Mouse (Mus musculus) midbrain, embryonic 14.5 days (tissue): ENCODE measurements around the gene Wbp2. TPM values are rescaled to one million over a fixed set of nuclear protein-coding genes. Genes with fewer than 3 reads are reported as not detected.
"Not testable (repeated sequence)": the region's sequence is repeated elsewhere in the genome, so short reads cannot be mapped to it uniquely, and the experiment has no call there.

Experiments
- ATAC-seq: fragments of 200-750 bp; cut with Nextera tagmentation; 2 replicates; pipeline ENCODE4 v1.8.0; 2017; ENCODE audit warnings: moderate number of reproducible peaks, moderate library complexity; ENCODE audit not compliant: low FRiP score, low TSS enrichment
- DNase-seq: peaks from one replicate; pipeline ENCODE4 v3.0.0-alpha.2; 2015
- H3K27ac ChIP-seq: fragments of 300-500 bp; sonication (generic); replicated peaks from 2 replicates; pipeline ENCODE4 v1.5.1; 2014; ENCODE audit warnings: mild to moderate bottlenecking, low read depth, low read length, moderate library complexity
- H3K27me3 ChIP-seq: fragments of 300-500 bp; sonication (generic); 2 replicates; pipeline ENCODE4 v1.6.1; 2014; ENCODE audit warnings: low read length, control low read depth, mixed read lengths; ENCODE audit not compliant: control insufficient read depth, insufficient read depth
- H3K36me3 ChIP-seq: fragments of 300-500 bp; sonication (generic); 2 replicates; pipeline ENCODE4 v1.6.1; 2014; ENCODE audit warnings: low read length, control low read depth; ENCODE audit not compliant: control insufficient read depth, insufficient read depth
- H3K4me1 ChIP-seq: fragments of 300-500 bp; sonication (generic); 2 replicates; pipeline ENCODE4 v1.6.1; 2014; ENCODE audit warnings: mild to moderate bottlenecking, antibody characterized with exemption, low read length, control low read depth; ENCODE audit not compliant: control insufficient read depth, insufficient read depth
- H3K4me2 ChIP-seq: fragments of 300-500 bp; sonication (generic); 2 replicates; pipeline ENCODE4 v1.6.1; 2014; ENCODE audit warnings: mild to moderate bottlenecking, low read length, moderate library complexity
- H3K4me3 ChIP-seq: fragments of 300-500 bp; sonication (generic); replicated peaks from 2 replicates; pipeline ENCODE4 v1.5.1; 2014; ENCODE audit warnings: low read depth, low read length
- H3K9ac ChIP-seq: fragments of 300-500 bp; sonication (generic); replicated peaks from 2 replicates; pipeline ENCODE4 v1.6.1; 2014; ENCODE audit warnings: mild to moderate bottlenecking, low read length, moderate library complexity
- H3K9me3 ChIP-seq: fragments of 300-500 bp; sonication (generic); 2 replicates; pipeline ENCODE4 v1.6.1; 2016; ENCODE audit warnings: low read length, control low read depth, mixed read lengths; ENCODE audit not compliant: control insufficient read depth
- WGBS: fragments of 180-500 bp; shearing (Covaris S2); extraction: QIAGEN DNeasy Blood & Tissue Kit; methylation state at CpG from one replicate; pipeline ENCODE4 v1.1.7; 2014; 5-methylcytosine and 5-hydroxymethylcytosine counted together
- polyA plus RNA-seq: library from polyadenylated mRNA; unstranded; fragments of >200 nt; fragmentation: Nextera tagmentation; extraction: Ambion mirVana; gene quantifications from 2 replicates; pipeline ENCODE4 v1.2.1, GENCODE M21; 2014

The Wbp2 gene
- polyA plus RNA-seq, 1 experiment from 2014 or later = 160 TPM

- Histone ChIP-seq H3K9me3 (no peaks in the 10 kb centered on the region), H3K4me2 (peak overlapping the region; percentile 70; the same call in 1 of the 2 replicates), H3K27me3 (no peaks in the 10 kb centered on the region), H3K9ac (no peak overlapping the region), H3K27ac (no peak overlapping the region), H3K36me3 (peaks cover 23% of the 10 kb centered on the region), H3K4me1 (peaks cover 10% of the 10 kb centered on the region; the same call in 1 of the 2 replicates), H3K4me3 (no peak overlapping the region)
- no peak for DNase-seq
- ATAC-seq = no peak
- 82% methylated on average over 9 of the region's 9 CpGs for WGBS
Observed at GRCm38 (mm10) chr11:116129091-116129790, 42.4 kb upstream of the Wbp2 start.

- no peak for DNase-seq
- Histone ChIP-seq H3K9ac (no peak overlapping the region), H3K4me3 (no peak overlapping the region), H3K4me1 (peaks cover 10% of the 10 kb centered on the region; the same call in 1 of the 2 replicates), H3K4me2 (no peak overlapping the region), H3K36me3 (peaks cover 15% of the 10 kb centered on the region), H3K9me3 (no peaks in the 10 kb centered on the region), H3K27me3 (no peaks in the 10 kb centered on the region), H3K27ac (no peak overlapping the region)
- WGBS = 76% methylated on average over 9 of the region's 9 CpGs
- no peak for ATAC-seq
Observed at GRCm38 (mm10) chr11:116127986-116128385, 41.2 kb upstream of the Wbp2 start.

- Histone ChIP-seq H3K4me3 (no peak within 1 kb of the TSS), H3K36me3 (peaks cover 8% of the 10 kb centered on the region), H3K4me1 (peaks cover 10% of the 10 kb centered on the region; the same call in 1 of the 2 replicates), H3K27me3 (no peaks in the 10 kb centered on the region), H3K4me2 (peak within 1 kb of the TSS; percentile 17; the same call in 1 of the 2 replicates), H3K9ac (no peak within 1 kb of the TSS; the same call in 1 of the 2 replicates), H3K27ac (no peak within 1 kb of the TSS), H3K9me3 (no peaks in the 10 kb centered on the region)
- ATAC-seq (no peak), DNase-seq (peak; percentile 34)
- 28% methylated on average over 23 of the region's 23 CpGs for WGBS
Observed at GRCm38 (mm10) chr11:116127156-116127980, 40.6 kb upstream of the Wbp2 start, which contains the start of gene Trim47. Trim47 (minus strand) TSS chr11:116127210.

- Histone ChIP-seq H3K4me1 (peaks cover 10% of the 10 kb centered on the region; the same call in 1 of the 2 replicates), H3K9me3 (no peaks in the 10 kb centered on the region), H3K27ac (no peak overlapping the region), H3K27me3 (no peaks in the 10 kb centered on the region), H3K36me3 (peaks cover 3% of the 10 kb centered on the region; the same call in 1 of the 2 replicates), H3K4me2 (no peak overlapping the region), H3K9ac (no peak overlapping the region), H3K4me3 (no peak overlapping the region)
- ATAC-seq (no peak), DNase-seq (no peak)
- 95% methylated on average over 15 of the region's 15 CpGs for WGBS
Observed at GRCm38 (mm10) chr11:116126261-116126660, 39.5 kb upstream of the Wbp2 start.

GRCm38 (mm10) chr11:116121731-116122245, 35.0 kb upstream of the Wbp2 start:
- H3K9ac ChIP-seq, H3K9me3 ChIP-seq, H3K36me3 ChIP-seq, H3K27me3 ChIP-seq, H3K4me1 ChIP-seq, H3K4me3 ChIP-seq, ATAC-seq, H3K4me2 ChIP-seq, DNase-seq, H3K27ac ChIP-seq: not testable (repeated sequence)
- 91% methylated on average over 8 of the region's 8 CpGs for WGBS

GRCm38 (mm10) chr11:116117819-116118218, 31.0 kb upstream of the Wbp2 start:
- Histone ChIP-seq H3K4me3 (no peak overlapping the region), H3K9ac (no peak overlapping the region), H3K27ac (no peak overlapping the region), H3K27me3 (no peaks in the 10 kb centered on the region), H3K9me3 (no peaks in the 10 kb centered on the region), H3K4me1 (no peaks in the 10 kb centered on the region), H3K36me3 (no peaks in the 10 kb centered on the region), H3K4me2 (no peak overlapping the region)
- ATAC-seq = no peak
- DNase-seq = no peak

- Histone ChIP-seq H3K36me3 (no peaks in the 10 kb centered on the region), H3K4me2 (no peak overlapping the region), H3K4me3 (no peak overlapping the region), H3K4me1 (no peaks in the 10 kb centered on the region), H3K27ac (no peak overlapping the region), H3K9ac (no peak overlapping the region), H3K9me3 (no peaks in the 10 kb centered on the region), H3K27me3 (no peaks in the 10 kb centered on the region)
- WGBS = 86% methylated on average over 12 of the region's 12 CpGs
- ATAC-seq = no peak
- DNase-seq = no peak
Observed at GRCm38 (mm10) chr11:116117241-116117640, 30.4 kb upstream of the Wbp2 start.

GRCm38 (mm10) chr11:116111611-116112203, 24.9 kb upstream of the Wbp2 start:
- DNase-seq (no peak), ATAC-seq (no peak)
- no peak overlapping the region for H3K4me2 ChIP-seq
- no peak overlapping the region for H3K27ac ChIP-seq
- H3K4me3 ChIP-seq = no peak overlapping the region
- H3K36me3 ChIP-seq = no peaks in the 10 kb centered on the region
- H3K27me3 ChIP-seq = peaks cover 52% of the 10 kb centered on the region
- peaks cover 6% of the 10 kb centered on the region; the same call in 1 of the 2 replicates for H3K4me1 ChIP-seq
- no peak overlapping the region for H3K9ac ChIP-seq
- H3K9me3 ChIP-seq = no peaks in the 10 kb centered on the region
- WGBS = 84% methylated on average over 19 of the region's 19 CpGs
